Mouse (Mus musculus) layer of hippocampus, adult 8-10 months (tissue): Measurements from ENCODE around the gene Gm5148. TPM values are rescaled to one million over a fixed set of nuclear protein-coding genes. Genes with fewer than 3 reads are reported as not detected.

Experiments used
- DNase-seq, 2 experiments: peaks; one replicate each; pipeline ENCODE4 v3.0.0; 2022; ENCODE audit warnings: low spot score in 2 of 2
- total RNA-seq, 4 experiments: library from RNA; stranded (reverse); gene quantifications; 2 replicates each; pipeline ENCODE4 v1.2.4; 2022

Gm5148 gene
- total RNA-seq, 4 experiments from 2014 or later: 4.3 to 5.8 (median 4.8) TPM

DNA sequence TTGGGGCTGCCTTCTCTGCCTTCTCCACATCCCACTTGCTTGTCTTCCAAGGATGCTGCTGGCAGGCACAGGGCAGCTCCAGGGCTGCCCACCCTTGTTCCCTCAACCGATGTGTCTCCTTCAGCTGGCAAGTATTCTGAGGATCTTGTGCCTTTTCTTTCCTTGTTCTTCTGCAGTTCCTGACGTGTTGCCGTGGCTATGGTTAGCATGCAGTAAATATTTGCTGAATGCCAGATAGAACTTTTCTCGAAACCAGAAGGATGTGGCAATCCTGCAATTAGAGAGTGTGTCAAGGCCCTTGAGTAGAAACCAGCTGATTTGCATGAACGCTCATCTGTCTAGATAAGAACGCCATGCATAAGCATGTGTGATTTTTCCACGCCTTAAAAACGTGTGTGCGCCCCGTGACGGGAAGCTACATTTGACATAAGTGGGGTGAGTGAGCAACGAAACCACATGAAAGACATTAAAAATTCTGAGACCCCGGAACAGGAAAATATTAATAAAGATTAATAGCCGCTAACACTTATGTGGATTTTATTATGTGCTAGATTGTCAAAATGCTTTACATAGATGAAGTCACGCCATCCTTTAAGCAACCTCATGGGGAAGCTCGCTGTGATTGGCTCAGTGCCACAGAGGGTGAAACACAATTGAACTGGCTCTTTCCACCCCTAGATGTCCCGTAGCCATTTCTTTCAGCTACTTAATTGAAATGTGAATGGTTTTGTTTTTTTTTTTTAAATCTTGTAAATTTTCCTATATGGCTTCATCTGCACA lies 14.1 kb upstream of the Gm5148 start:
- no peak for DNase-seq

GRCm38 (mm10) chr3:37737407-37737806 lies 13.1 kb upstream of the Gm5148 start:
- peak in 1 of 2 experiments; percentile 48 for DNase-seq

DNA sequence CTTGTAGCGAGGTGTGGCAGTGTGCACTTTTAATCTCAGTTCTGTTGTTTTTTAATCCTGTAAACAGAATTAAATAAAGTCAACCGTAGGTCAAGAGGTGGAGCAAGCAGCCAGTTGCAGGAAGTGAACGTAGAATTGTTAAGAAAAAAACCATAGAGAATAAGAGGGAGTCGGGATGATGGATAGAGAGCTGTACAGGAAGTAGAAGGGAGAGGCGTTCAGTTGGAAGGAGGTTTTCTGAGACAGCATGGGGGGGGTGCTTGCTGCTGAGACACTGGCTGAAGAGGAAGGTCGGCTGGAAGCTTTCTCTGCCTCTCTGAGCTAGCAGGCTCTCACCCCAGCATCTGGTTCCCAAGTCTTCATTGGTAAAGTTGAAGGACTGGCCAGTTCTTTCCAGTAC lies 10.9 kb upstream of the Gm5148 start:
- DNase-seq: no peak

DNA sequence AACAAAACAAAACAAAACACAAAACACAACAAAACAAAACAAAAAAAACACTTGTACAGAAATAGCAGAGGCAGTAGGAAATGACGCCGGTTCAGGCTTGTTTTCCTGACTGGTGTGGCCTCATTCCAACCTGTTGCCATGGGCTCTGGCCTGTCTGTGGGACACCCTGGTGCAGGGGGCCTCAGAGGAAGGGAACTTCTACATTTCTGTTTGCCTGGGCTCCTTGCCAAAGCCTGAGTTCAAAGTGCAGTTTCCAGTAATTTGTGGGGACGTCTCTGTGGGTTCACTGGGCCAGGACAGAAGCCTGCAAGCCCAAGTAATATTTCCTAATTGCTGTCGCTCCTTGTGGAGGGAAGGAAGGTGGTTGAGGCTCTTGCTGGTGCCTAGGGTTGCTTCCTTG lies 4.9 kb upstream of the Gm5148 start:
- no peak for DNase-seq

DNA sequence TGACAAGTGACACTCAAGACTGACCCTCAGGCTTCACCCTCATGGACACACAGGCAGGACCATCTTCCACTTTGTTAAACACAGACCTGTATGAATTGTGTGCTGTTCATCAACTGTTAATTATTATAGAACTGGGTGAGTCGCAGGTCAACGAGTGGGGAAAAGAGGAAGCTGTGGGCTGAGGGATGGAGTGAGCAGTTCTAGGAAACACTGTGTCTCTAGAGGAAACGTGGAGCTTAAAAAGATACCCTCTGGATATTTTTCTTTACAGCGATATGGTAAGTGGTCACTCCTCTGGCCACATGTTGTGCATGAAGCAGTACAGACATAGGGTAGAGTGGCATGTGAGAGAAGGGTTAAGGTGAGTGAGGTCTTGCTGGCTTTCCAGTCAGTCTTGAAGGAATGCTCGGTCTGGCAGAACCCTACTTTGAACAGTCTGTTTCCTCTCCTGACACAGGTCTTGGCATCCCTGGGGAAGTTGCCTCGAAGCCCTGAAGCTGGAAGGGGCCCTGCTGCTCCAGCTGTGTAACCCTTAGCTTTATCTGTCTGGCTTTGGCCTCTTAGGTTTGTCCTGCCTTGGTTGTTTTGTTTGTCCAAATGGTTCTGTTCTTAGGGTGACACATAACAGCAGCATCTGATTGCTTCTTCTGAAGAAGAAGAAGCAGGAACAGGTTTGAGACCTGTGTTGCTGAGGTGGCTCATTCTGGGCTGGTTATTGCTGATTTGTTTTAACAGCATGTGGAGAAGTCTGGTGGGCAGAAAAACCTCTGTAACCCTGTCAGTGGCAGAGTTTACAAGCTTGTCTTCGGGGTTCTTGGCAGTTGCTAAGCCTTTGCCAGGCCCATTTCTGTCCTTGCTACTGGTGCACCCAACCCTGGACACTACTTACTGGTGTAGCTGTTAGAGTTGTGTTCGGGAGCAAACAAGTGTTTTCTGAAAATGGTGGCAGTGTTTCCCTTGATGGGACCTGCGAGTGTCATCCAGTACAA lies 4.1 kb upstream of the Gm5148 start:
- DNase-seq: no peak

- DNase-seq: no peak
Measured at GRCm38 (mm10) chr3:37727392-37727791, 3.1 kb upstream of the Gm5148 start.

DNA sequence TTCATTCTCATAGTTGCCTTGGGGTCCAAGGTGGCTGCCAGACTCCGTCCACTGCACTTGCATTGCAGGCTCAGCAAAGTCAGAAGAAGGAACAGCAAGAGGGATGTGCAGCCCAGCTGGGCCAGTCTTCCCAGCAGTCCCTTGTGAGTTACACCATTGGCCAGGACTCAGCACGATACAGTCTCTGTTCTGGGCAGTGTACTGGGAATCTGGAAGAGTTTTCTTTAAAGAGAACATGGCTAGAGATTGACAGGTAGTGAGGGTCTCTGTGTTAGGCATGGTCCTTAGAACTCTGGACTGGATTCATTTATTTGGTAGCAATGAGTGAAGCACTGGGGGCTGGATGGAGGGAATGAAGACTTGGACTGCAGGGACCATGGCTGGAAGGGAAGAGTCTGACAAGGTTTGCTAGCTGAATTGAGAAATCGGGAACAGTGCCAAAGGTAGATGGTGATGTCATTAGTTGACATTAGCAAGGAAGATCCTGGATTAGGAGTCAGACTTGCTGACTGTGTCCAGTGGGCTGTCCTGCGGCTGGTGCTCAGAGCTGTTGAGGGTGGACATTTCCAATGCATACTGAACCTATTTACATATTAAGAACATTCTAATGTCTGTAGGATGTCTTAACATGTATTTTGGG lies 2.3 kb upstream of the Gm5148 start:
- DNase-seq: no peak

DNA sequence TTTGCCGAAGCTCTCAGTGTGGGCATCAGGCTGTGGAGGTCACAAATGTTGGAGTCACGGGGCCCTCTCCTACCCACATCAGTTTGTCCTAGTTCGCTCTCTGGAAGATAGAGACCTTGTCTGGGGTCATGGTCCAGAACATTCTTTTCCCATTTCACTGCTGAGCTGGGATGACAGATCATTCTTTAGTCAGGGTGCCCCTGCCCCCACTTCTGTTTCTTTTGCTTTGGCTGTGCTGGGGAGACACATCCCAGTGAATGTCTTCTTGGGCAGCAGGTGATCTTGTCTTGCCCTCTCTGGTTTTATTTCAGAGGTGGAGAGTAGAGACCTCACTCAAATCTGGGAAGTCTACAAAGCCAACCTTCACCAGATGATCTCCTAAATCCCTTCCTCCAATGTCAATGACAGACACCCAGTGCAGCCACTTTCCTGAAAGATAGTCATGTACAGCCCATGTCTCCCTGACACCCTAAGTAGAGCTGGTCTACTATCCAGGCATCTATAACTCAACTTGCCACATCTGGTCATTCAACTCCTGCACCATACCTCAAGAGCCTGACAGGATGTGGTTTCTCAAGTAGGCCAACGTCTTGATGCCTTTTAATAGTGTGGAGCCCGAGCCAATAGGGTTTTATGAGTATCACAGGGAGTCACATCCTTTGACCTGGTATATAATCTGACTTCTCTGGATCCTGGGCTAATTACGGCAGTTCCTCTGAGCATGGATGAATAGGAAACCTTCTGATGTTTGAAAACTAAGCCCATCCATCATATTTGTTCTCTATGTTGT lies 851 bp upstream of the Gm5148 start:
- DNase-seq: no peak

DNA sequence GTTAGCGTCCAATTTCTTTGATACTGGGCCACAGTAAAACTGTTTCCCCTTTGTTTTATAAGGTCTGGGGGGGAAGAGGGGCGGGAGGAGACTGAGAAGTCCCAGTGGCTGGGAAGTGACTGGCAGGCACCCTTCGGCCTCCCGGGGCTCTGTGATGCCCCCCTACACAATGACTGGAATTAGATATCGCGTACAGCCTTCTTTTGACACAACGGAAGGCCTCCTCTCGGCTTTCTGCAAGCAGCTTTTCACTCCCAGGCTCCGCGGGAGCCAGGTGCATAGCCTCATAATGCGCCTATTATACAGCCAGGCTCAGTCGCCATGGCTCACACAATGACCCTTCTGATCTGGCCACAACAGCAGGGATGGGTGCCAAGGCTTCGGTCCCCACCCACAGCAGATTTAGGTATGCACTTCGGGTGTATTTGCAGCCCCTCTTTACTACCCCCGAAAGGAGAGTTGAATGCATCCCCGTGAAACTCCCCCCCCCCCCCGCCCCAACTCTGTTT lies 574 bp downstream of the Gm5148 start:
- DNase-seq: peak; percentile 67 to 71

DNA sequence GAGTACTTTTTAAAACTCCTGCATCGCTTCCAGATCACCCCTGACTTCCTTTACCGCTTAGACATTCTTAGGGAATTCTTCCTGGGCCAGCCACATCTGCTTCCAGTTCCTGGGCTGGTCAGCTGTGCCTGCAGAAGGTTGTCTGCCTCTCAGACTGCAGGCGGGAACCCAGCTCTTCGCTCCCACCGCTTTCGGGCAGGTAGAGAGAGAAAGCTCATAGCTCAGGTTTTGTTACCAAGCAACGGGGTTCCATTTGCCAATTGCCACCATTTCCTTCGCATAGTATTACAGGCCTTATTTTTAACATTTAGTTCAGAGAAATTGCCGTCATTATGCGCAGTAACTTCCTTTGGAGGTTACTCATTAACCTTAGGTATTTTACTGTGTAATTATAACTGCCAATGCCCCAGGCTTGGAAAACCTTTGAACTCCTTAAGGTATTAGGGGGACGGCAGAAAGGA lies 1.2 kb downstream of the Gm5148 start:
- DNase-seq: peak in 1 of 2 experiments; percentile 20

- no peak for DNase-seq
Measured at GRCm38 (mm10) chr3:37722487-37723060, 1.7 kb downstream of the Gm5148 start.

GRCm38 (mm10) chr3:37716992-37717391 lies 7.3 kb downstream of the Gm5148 start:
- DNase-seq: no peak

DNA sequence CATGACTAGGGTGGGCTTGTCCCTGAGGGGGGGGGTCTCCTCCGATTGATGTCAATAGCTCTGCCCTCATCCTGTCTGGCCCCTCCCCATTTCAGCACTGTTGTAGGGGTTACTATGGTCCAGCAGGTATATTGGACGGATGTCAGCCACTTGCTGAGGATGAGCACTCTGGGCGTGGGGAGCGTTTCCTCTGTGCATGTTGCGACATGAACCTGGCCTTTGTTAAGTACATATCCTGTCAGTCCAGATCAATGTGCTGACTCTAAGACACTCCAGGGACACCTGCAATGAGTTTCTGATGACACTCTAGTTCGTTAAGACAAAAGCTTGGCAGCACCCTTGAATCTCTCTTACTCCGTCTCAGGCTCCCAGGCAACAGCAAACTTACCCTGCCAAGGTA lies 8.6 kb downstream of the Gm5148 start:
- no peak for DNase-seq

GRCm38 (mm10) chr3:37712501-37712900 lies 11.8 kb downstream of the Gm5148 start:
- no peak for DNase-seq

GRCm38 (mm10) chr3:37711639-37712038 lies 12.7 kb downstream of the Gm5148 start:
- DNase-seq: no peak

GRCm38 (mm10) chr3:37707801-37708200 lies 16.5 kb downstream of the Gm5148 start:
- peak; percentile 40 to 54 for DNase-seq

- no peak for DNase-seq
Measured at GRCm38 (mm10) chr3:37706439-37706838, 17.9 kb downstream of the Gm5148 start.

GRCm38 (mm10) chr3:37705436-37705835 lies 18.9 kb downstream of the Gm5148 start:
- no peak for DNase-seq

DNA sequence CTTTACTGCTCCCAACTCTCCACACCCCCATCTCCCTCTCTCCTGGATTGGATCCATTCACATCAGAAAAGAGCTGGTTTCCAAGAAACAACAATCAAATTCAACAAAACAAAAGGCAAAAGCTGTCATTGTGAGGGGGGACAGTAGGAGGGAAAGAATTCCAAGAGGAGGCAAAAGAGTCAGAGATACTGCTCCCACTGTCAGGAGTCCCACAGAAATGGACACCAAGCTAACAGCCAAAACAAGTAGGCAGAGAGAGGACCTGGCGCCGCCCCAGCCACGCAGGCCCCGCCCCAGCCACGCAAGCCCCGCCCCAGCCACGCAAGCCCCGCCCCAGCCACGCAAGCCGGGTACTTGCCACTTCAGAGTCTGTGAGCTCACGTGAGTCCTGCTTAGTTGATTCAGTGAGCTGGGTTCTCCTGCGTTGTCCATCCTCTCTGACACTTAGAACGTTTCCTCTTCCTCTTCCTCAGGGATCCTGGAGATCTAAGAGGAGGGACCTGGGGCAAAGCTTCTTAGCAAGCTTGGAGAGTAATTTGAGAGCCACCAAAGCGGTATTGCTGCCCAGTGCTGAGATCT lies 19.5 kb downstream of the Gm5148 start:
- DNase-seq: no peak

GRCm38 (mm10) chr3:37703066-37703465 lies 21.2 kb downstream of the Gm5148 start:
- no peak for DNase-seq
